Mouse (Mus musculus): ENCODE measurements around the gene Gabre.

Gabre gene

GRCm38 (mm10) chrX:72274659-72275371 lies at the start of gene Gabre:
Gene Gabre (minus strand): TSS chrX:72274803.
- peak; percentile 4 for DNase-seq

GRCm38 (mm10) chrX:72297812-72298211 lies 23.2 kb upstream of the Gabre start:
- DNase-seq = no peak

GRCm38 (mm10) chrX:72275372-72275663 lies 715 bp upstream of the Gabre start:
- no peak for DNase-seq

GRCm38 (mm10) chrX:72273966-72274658 lies 491 bp downstream of the Gabre start:
- peak; percentile 3 for DNase-seq

GRCm38 (mm10) chrX:72270637-72271036 lies 4.0 kb downstream of the Gabre start:
- no peak for DNase-seq

GRCm38 (mm10) chrX:72221717-72222116 lies 52.9 kb downstream of the Gabre start, which contains the start of gene Magea4:
Gene Magea4 (plus strand): TSS chrX:72222017.
- DNase-seq = no peak
